Mouse (Mus musculus): ENCODE data around the gene Pla2g2f. TPM values are rescaled to one million over a fixed set of nuclear protein-coding genes. Genes with fewer than 3 reads are reported as not detected.

The Pla2g2f gene
- polyA plus RNA-seq, 2 experiments, result 0.02 TPM; not detected in 1

GRCm38 (mm10) chr4:138723493-138724281 is 33.7 kb downstream of the Pla2g2f start:
- Histone ChIP-seq H3K27me3 (ENCODE audit: control insufficient read depth, insufficient read depth, low read length) (no peaks in the 10 kb centered on the region), H3K36me3 (replicated peaks; ENCODE audit: control insufficient read depth, insufficient read depth, low read depth) (no peaks in the 10 kb centered on the region), H3K4me2 (ENCODE audit: low read depth) (no peak overlapping the region), H3K4me3 (ENCODE audit: insufficient read depth in 1 of 2, low read depth in 2 of 2, low read length in 2 of 2) (no peak overlapping the region), H3K9me3 (ENCODE audit: control insufficient read depth, low read length) (no peaks in the 10 kb centered on the region), H3K4me1 (replicated peaks; ENCODE audit: control insufficient read depth in 2 of 2, insufficient read depth in 2 of 2, low read length in 1 of 2) (no peaks in the 10 kb centered on the region), H3K27ac (no peak overlapping the region), H3K9ac (replicated peaks) (no peak overlapping the region)
- ATAC-seq (ENCODE audit: insufficient read depth) (no peak), DNase-seq (ENCODE audit: low read depth in 3 of 3, low spot score in 3 of 3) (no peak)
- no peak for TF ChIP-seq CTCF (IDR thresholded peaks at IDR 0.05; ENCODE audit: low read depth)
- TF ChIP-seq EP300 (IDR thresholded peaks at IDR 0.05; ENCODE audit: low read depth), result no peak
- 37% methylated on average over 15 of the region's 15 CpGs for whole genome bisulfite sequencing (ENCODE audit: insufficient replicate concordance)

- WGBS (ENCODE audit: insufficient replicate concordance), result 63% methylated on average over 5 of the region's 5 CpGs
- Histone ChIP-seq H3K9me3 (ENCODE audit: control insufficient read depth, low read length) (no peaks in the 10 kb centered on the region), H3K9ac (replicated peaks) (no peak overlapping the region), H3K4me2 (ENCODE audit: low read depth) (no peak overlapping the region), H3K4me1 (replicated peaks; ENCODE audit: control insufficient read depth in 2 of 2, insufficient read depth in 2 of 2, low read length in 1 of 2) (no peaks in the 10 kb centered on the region), H3K4me3 (ENCODE audit: insufficient read depth in 1 of 2, low read depth in 2 of 2, low read length in 2 of 2) (no peak overlapping the region), H3K36me3 (replicated peaks; ENCODE audit: control insufficient read depth, insufficient read depth, low read depth) (no peaks in the 10 kb centered on the region), H3K27ac (no peak overlapping the region), H3K27me3 (ENCODE audit: control insufficient read depth, insufficient read depth, low read length) (no peaks in the 10 kb centered on the region)
- TF ChIP-seq EP300 (IDR thresholded peaks at IDR 0.05; ENCODE audit: low read depth), result no peak
- TF ChIP-seq CTCF (IDR thresholded peaks at IDR 0.05; ENCODE audit: low read depth), result no peak
- ATAC-seq (ENCODE audit: insufficient read depth) (no peak), DNase-seq (ENCODE audit: low read depth in 3 of 3, low spot score in 3 of 3) (no peak)
Observed at GRCm38 (mm10) chr4:138719264-138719596, 38.2 kb downstream of the Pla2g2f start.

- Histone ChIP-seq H3K36me3 (replicated peaks; ENCODE audit: control insufficient read depth, insufficient read depth, low read depth) (no peaks in the 10 kb centered on the region), H3K9me3 (ENCODE audit: control insufficient read depth, low read length) (no peaks in the 10 kb centered on the region), H3K4me2 (ENCODE audit: low read depth) (no peak overlapping the region), H3K27ac (no peak overlapping the region), H3K4me3 (ENCODE audit: insufficient read depth in 1 of 2, low read depth in 2 of 2, low read length in 2 of 2) (no peak overlapping the region), H3K4me1 (replicated peaks; ENCODE audit: control insufficient read depth in 2 of 2, insufficient read depth in 2 of 2, low read length in 1 of 2) (no peaks in the 10 kb centered on the region), H3K9ac (replicated peaks) (no peak overlapping the region), H3K27me3 (ENCODE audit: control insufficient read depth, insufficient read depth, low read length) (no peaks in the 10 kb centered on the region)
- no peak for TF ChIP-seq CTCF (IDR thresholded peaks at IDR 0.05; ENCODE audit: low read depth)
- no peak for TF ChIP-seq EP300 (IDR thresholded peaks at IDR 0.05; ENCODE audit: low read depth)
- 60% methylated on average over 5 of the region's 5 CpGs for WGBS (ENCODE audit: insufficient replicate concordance)
- DNase-seq (ENCODE audit: low read depth in 3 of 3, low spot score in 3 of 3) (no peak), ATAC-seq (ENCODE audit: insufficient read depth) (no peak)
Observed at GRCm38 (mm10) chr4:138718586-138719263, 38.7 kb downstream of the Pla2g2f start.

- no peak overlapping the region for H3K4me2 ChIP-seq (ENCODE audit: low read depth)
- no peaks in the 10 kb centered on the region for H3K27me3 ChIP-seq (ENCODE audit: control insufficient read depth, insufficient read depth, low read length)
- DNase-seq (ENCODE audit: low read depth in 3 of 3, low spot score in 3 of 3) (no peak), ATAC-seq (ENCODE audit: insufficient read depth) (no peak)
- WGBS (ENCODE audit: insufficient replicate concordance), result 70% methylated on average over 9 of the region's 9 CpGs
- H3K9ac ChIP-seq (replicated peaks), result no peak overlapping the region
- H3K9me3 ChIP-seq (ENCODE audit: control insufficient read depth, low read length), result no peaks in the 10 kb centered on the region
- H3K36me3 ChIP-seq (replicated peaks; ENCODE audit: control insufficient read depth, insufficient read depth, low read depth), result no peaks in the 10 kb centered on the region
- no peak overlapping the region for H3K4me3 ChIP-seq (ENCODE audit: insufficient read depth in 1 of 2, low read depth in 2 of 2, low read length in 2 of 2)
- TF ChIP-seq EP300 (IDR thresholded peaks at IDR 0.05; ENCODE audit: low read depth) (no peak), CTCF (IDR thresholded peaks at IDR 0.05; ENCODE audit: low read depth) (no peak)
- H3K4me1 ChIP-seq (replicated peaks; ENCODE audit: control insufficient read depth in 2 of 2, insufficient read depth in 2 of 2, low read length in 1 of 2), result no peaks in the 10 kb centered on the region
- H3K27ac ChIP-seq, result no peak overlapping the region
Observed at GRCm38 (mm10) chr4:138716697-138717096, 40.7 kb downstream of the Pla2g2f start.

GRCm38 (mm10) chr4:138714186-138714585 is 43.2 kb downstream of the Pla2g2f start:
- H3K4me3 ChIP-seq (ENCODE audit: insufficient read depth in 1 of 2, low read depth in 2 of 2, low read length in 2 of 2), result no peak overlapping the region
- no peaks in the 10 kb centered on the region for H3K36me3 ChIP-seq (replicated peaks; ENCODE audit: control insufficient read depth, insufficient read depth, low read depth)
- H3K27ac ChIP-seq, result no peak overlapping the region
- DNase-seq (ENCODE audit: low read depth in 3 of 3, low spot score in 3 of 3), result no peak
- H3K4me1 ChIP-seq (replicated peaks; ENCODE audit: control insufficient read depth in 2 of 2, insufficient read depth in 2 of 2, low read length in 1 of 2), result no peaks in the 10 kb centered on the region
- no peak overlapping the region for H3K9ac ChIP-seq (replicated peaks)
- H3K27me3 ChIP-seq (ENCODE audit: control insufficient read depth, insufficient read depth, low read length), result no peaks in the 10 kb centered on the region
- no peak overlapping the region for H3K4me2 ChIP-seq (ENCODE audit: low read depth)
- ATAC-seq (ENCODE audit: insufficient read depth), result no peak
- TF ChIP-seq EP300 (IDR thresholded peaks at IDR 0.05; ENCODE audit: low read depth) (no peak), CTCF (IDR thresholded peaks at IDR 0.05; ENCODE audit: low read depth) (no peak)
- no peaks in the 10 kb centered on the region for H3K9me3 ChIP-seq (ENCODE audit: control insufficient read depth, low read length)
- 30% methylated on average over 1 of the region's 1 CpGs for WGBS (ENCODE audit: insufficient replicate concordance)

All from liver, embryonic 14.5 days (tissue).